Mouse (Mus musculus): ENCODE measurements at regions not wholly inside any gene's neighbourhood (a gene's known extent, or its start where the extent isn't known, plus 50 kb on each side); places are given as distances from the start of the nearest gene placed in this dataset.
"Not testable (repeated sequence)": the region's sequence is repeated elsewhere in the genome, so short reads cannot be mapped to it uniquely, and the experiment has no call there.

- not testable (repeated sequence) for DNase-seq
Observed at GRCm38 (mm10) chr1:9367248-9367647, 2046.7 kb upstream of the A830018L16Rik start.

GRCm38 (mm10) chr1:9375144-9375543 lies 2038.8 kb upstream of the A830018L16Rik start:
- DNase-seq: peak; percentile 5
